Mouse (Mus musculus) midbrain, embryonic 10.5 days (tissue): ENCODE measurements around the gene Alg11. TPM values are rescaled to one million over a fixed set of nuclear protein-coding genes. Genes with fewer than 3 reads are reported as not detected.

Experiments used
- DNase-seq: peaks from one replicate; pipeline ENCODE4 v3.0.0-alpha.2; 2017; ENCODE audit warnings: low spot score
- H3K27ac ChIP-seq: fragments of 300-500 bp; sonication (generic); replicated peaks from 2 replicates; pipeline ENCODE4 v1.5.1; 2016; ENCODE audit warnings: mild to moderate bottlenecking
- H3K27me3 ChIP-seq: fragments of 300-500 bp; sonication (generic); 2 replicates; pipeline ENCODE4 v1.6.1; 2016; ENCODE audit warnings: low read depth, mild to moderate bottlenecking; ENCODE audit not compliant: poor library complexity, severe bottlenecking
- H3K36me3 ChIP-seq: fragments of 300-500 bp; sonication (generic); 2 replicates; pipeline ENCODE4 v1.6.1; 2016; ENCODE audit warnings: mild to moderate bottlenecking, moderate library complexity
- H3K4me1 ChIP-seq: fragments of 300-500 bp; sonication (generic); 2 replicates; pipeline ENCODE4 v1.6.1; 2016
- H3K4me3 ChIP-seq: fragments of 300-500 bp; sonication (generic); 2 replicates; pipeline ENCODE4 v1.5.1; 2016; ENCODE audit warnings: mild to moderate bottlenecking, moderate library complexity
- H3K9me3 ChIP-seq: fragments of 300-500 bp; sonication (generic); replicated peaks from 2 replicates; pipeline ENCODE4 v1.6.1; 2016; ENCODE audit warnings: mild to moderate bottlenecking
- WGBS: fragments of 180-500 bp; shearing (Covaris S2); methylation state at CpG from one replicate; pipeline ENCODE4 v1.1.7; 2016; 5-methylcytosine and 5-hydroxymethylcytosine counted together
- polyA plus RNA-seq: library from polyadenylated mRNA; unstranded; fragments of >200 nt; fragmentation: Nextera tagmentation; extraction: Ambion mirVana; gene quantifications from 2 replicates; pipeline ENCODE4 v1.2.1, GENCODE M21; 2016

Alg11 gene
- polyA plus RNA-seq, 1 experiment from 2014 or later: 41.0 TPM

- H3K4me1 ChIP-seq: no peaks in the 10 kb centered on the region
- H3K27me3 ChIP-seq: no peaks in the 10 kb centered on the region
- no peak overlapping the region for H3K4me3 ChIP-seq
- DNase-seq: no peak
- no peaks in the 10 kb centered on the region for H3K9me3 ChIP-seq
- H3K36me3 ChIP-seq: no peaks in the 10 kb centered on the region
- 80% methylated on average over 4 of the region's 4 CpGs for WGBS
- no peak overlapping the region for H3K27ac ChIP-seq
These were observed 46.5 kb downstream of the Alg11 start for GRCm38 (mm10) chr8:22107020-22107419.

Other genes starting within 250 kb of the Alg11 start
- gene Defb50, start 237.2 kb upstream of the Alg11 start, polyA plus RNA-seq: not detected in 2 replicates
- not detected in 2 replicates for gene Defb2, start 220.8 kb upstream of the Alg11 start, polyA plus RNA-seq
- not detected in 2 replicates for gene Defb10, start 201.8 kb upstream of the Alg11 start, polyA plus RNA-seq
- gene Defb9, start 175.3 kb upstream of the Alg11 start, polyA plus RNA-seq: not detected in 2 replicates
- gene Defb11, start 154.3 kb upstream of the Alg11 start, polyA plus RNA-seq: not detected in 2 replicates
- not detected in 2 replicates for gene Defb15, start 128.0 kb upstream of the Alg11 start, polyA plus RNA-seq
- gene Defb35, start 122.4 kb upstream of the Alg11 start, polyA plus RNA-seq: not detected in 2 replicates
- gene Defb13, start 114.0 kb upstream of the Alg11 start, polyA plus RNA-seq: not detected in 2 replicates
- gene Fam90a1a, start 102.0 kb upstream of the Alg11 start, polyA plus RNA-seq: not detected in 2 replicates
- not detected in 2 replicates for gene Ccdc70, start 90.9 kb upstream of the Alg11 start, polyA plus RNA-seq
- gene Atp7b, start 416 bp upstream of the Alg11 start, polyA plus RNA-seq: 2.4 and 2.6 TPM in 2 replicates
- 0.06 and 0.07 TPM in 2 replicates for gene Nek5, start 64.3 kb downstream of the Alg11 start, polyA plus RNA-seq
- gene Nek3, start 105.7 kb downstream of the Alg11 start, polyA plus RNA-seq: 7.7 and 8.2 TPM in 2 replicates
- 60.3 and 61.3 TPM in 2 replicates for gene Ckap2, start 125.1 kb downstream of the Alg11 start, polyA plus RNA-seq
- 42.3 and 42.6 TPM in 2 replicates for gene Vps36, start 132.1 kb downstream of the Alg11 start, polyA plus RNA-seq
- 9.3 and 9.9 TPM in 2 replicates for gene Thsd1, start 166.6 kb downstream of the Alg11 start, polyA plus RNA-seq
- gene Tpte, start 222.7 kb downstream of the Alg11 start, polyA plus RNA-seq: not detected in 2 replicates